Mouse (Mus musculus) hindbrain, embryonic 11.5 days (tissue): Measurements from ENCODE around the gene Nadsyn1. TPM values are rescaled to one million over a fixed set of nuclear protein-coding genes. Genes with fewer than 3 reads are reported as not detected.

ENCODE experiments used
- ATAC-seq: fragments of 200-750 bp; cut with Nextera tagmentation; 2 replicates; pipeline ENCODE4 v1.8.0; 2017; ENCODE audit warnings: mild to moderate bottlenecking, moderate TSS enrichment, moderate library complexity; ENCODE audit not compliant: low FRiP score
- DNase-seq: peaks from one replicate; pipeline ENCODE4 v3.0.0-alpha.2; 2015; ENCODE audit warnings: low spot score
- H3K27ac ChIP-seq: fragments of 300-500 bp; sonication (generic); 2 replicates; pipeline ENCODE4 v1.5.1; 2014; ENCODE audit warnings: mild to moderate bottlenecking, low read depth, low read length
- H3K27me3 ChIP-seq: fragments of 300-500 bp; sonication (generic); 2 replicates; pipeline ENCODE4 v1.6.1; 2014; ENCODE audit warnings: mild to moderate bottlenecking, low read length, moderate library complexity, mixed read lengths; ENCODE audit not compliant: control insufficient read depth, insufficient read depth
- H3K36me3 ChIP-seq: fragments of 300-500 bp; sonication (generic); 2 replicates; pipeline ENCODE4 v1.6.1; 2014; ENCODE audit warnings: mild to moderate bottlenecking, low read length, moderate library complexity, mixed read lengths; ENCODE audit not compliant: control insufficient read depth, insufficient read depth
- H3K4me1 ChIP-seq: fragments of 300-500 bp; sonication (generic); replicated peaks from 2 replicates; pipeline ENCODE4 v1.6.1; 2014; ENCODE audit warnings: low read length, mixed read lengths; ENCODE audit not compliant: control insufficient read depth, insufficient read depth
- H3K4me2 ChIP-seq: fragments of 300-500 bp; sonication (generic); replicated peaks from 2 replicates; pipeline ENCODE4 v1.6.1; 2014; ENCODE audit warnings: mild to moderate bottlenecking, low read depth, low read length
- H3K4me3 ChIP-seq: fragments of 300-500 bp; sonication (generic); 2 replicates; pipeline ENCODE4 v1.5.1; 2014; ENCODE audit warnings: low read depth, low read length
- H3K9ac ChIP-seq: fragments of 300-500 bp; sonication (generic); 2 replicates; pipeline ENCODE4 v1.6.1; 2014; ENCODE audit warnings: low read depth, low read length
- H3K9me3 ChIP-seq: fragments of 300-500 bp; sonication (generic); 2 replicates; pipeline ENCODE4 v1.6.1; 2016; ENCODE audit warnings: low read length; ENCODE audit not compliant: control insufficient read depth
- WGBS: fragments of 180-500 bp; shearing (Covaris S2); extraction: QIAGEN DNeasy Blood & Tissue Kit; methylation state at CpG from one replicate; pipeline ENCODE4 v1.1.7; 2014; 5-methylcytosine and 5-hydroxymethylcytosine counted together
- polyA plus RNA-seq: library from polyadenylated mRNA; unstranded; fragments of >200 nt; fragmentation: Nextera tagmentation; extraction: Ambion mirVana; gene quantifications from 2 replicates; pipeline ENCODE4 v1.2.1, GENCODE M21; 2014

The Nadsyn1 gene
- polyA plus RNA-seq, 1 experiment from 2014 or later: 8.8 TPM

- 84% methylated on average over 3 of the region's 3 CpGs for WGBS
- Histone ChIP-seq H3K4me1 (no peaks in the 10 kb centered on the region), H3K27ac (no peak overlapping the region), H3K4me2 (no peak overlapping the region), H3K27me3 (no peaks in the 10 kb centered on the region), H3K9ac (no peak overlapping the region; the same call in 1 of the 2 replicates), H3K4me3 (no peak overlapping the region), H3K9me3 (no peaks in the 10 kb centered on the region), H3K36me3 (no peaks in the 10 kb centered on the region)
- ATAC-seq (no peak), DNase-seq (no peak)
Measured at GRCm38 (mm10) chr7:143834972-143835371, 12.3 kb upstream of the Nadsyn1 start.

- ATAC-seq: no peak
- Histone ChIP-seq H3K9ac (no peak overlapping the region; the same call in 1 of the 2 replicates), H3K27ac (no peak overlapping the region), H3K27me3 (no peaks in the 10 kb centered on the region), H3K4me2 (no peak overlapping the region), H3K9me3 (no peaks in the 10 kb centered on the region), H3K4me1 (no peaks in the 10 kb centered on the region), H3K4me3 (no peak overlapping the region), H3K36me3 (no peaks in the 10 kb centered on the region)
- DNase-seq: no peak
- 92% methylated on average over 2 of the region's 2 CpGs for WGBS
Measured at GRCm38 (mm10) chr7:143834316-143834715, 11.7 kb upstream of the Nadsyn1 start.

- no peak overlapping the region for H3K4me2 ChIP-seq
- no peak overlapping the region for H3K4me3 ChIP-seq
- no peak overlapping the region for H3K9ac ChIP-seq
- no peaks in the 10 kb centered on the region for H3K9me3 ChIP-seq
- no peaks in the 10 kb centered on the region for H3K27me3 ChIP-seq
- no peak overlapping the region for H3K27ac ChIP-seq
- 77% methylated on average over 6 of the region's 6 CpGs for WGBS
- DNase-seq: no peak
- H3K4me1 ChIP-seq: no peaks in the 10 kb centered on the region
- H3K36me3 ChIP-seq: no peaks in the 10 kb centered on the region
- ATAC-seq: no peak
Measured at GRCm38 (mm10) chr7:143833581-143834190, 11.0 kb upstream of the Nadsyn1 start.

GRCm38 (mm10) chr7:143832611-143833010, 10.0 kb upstream of the Nadsyn1 start:
- no peaks in the 10 kb centered on the region for H3K36me3 ChIP-seq
- H3K4me3 ChIP-seq: no peak overlapping the region
- H3K27ac ChIP-seq: no peak overlapping the region
- H3K9ac ChIP-seq: no peak overlapping the region
- no peaks in the 10 kb centered on the region for H3K27me3 ChIP-seq
- H3K4me1 ChIP-seq: no peaks in the 10 kb centered on the region
- H3K9me3 ChIP-seq: no peaks in the 10 kb centered on the region
- no peak overlapping the region for H3K4me2 ChIP-seq
- no peak for DNase-seq
- no peak for ATAC-seq
- WGBS: 93% methylated on average over 2 of the region's 2 CpGs

GRCm38 (mm10) chr7:143832196-143832595, 9.5 kb upstream of the Nadsyn1 start:
- H3K9me3 ChIP-seq: no peaks in the 10 kb centered on the region
- no peak overlapping the region for H3K4me3 ChIP-seq
- no peaks in the 10 kb centered on the region for H3K4me1 ChIP-seq
- H3K27ac ChIP-seq: no peak overlapping the region
- no peak for ATAC-seq
- no peak overlapping the region for H3K4me2 ChIP-seq
- H3K9ac ChIP-seq: no peak overlapping the region
- 90% methylated on average over 8 of the region's 8 CpGs for WGBS
- no peak for DNase-seq
- H3K27me3 ChIP-seq: no peaks in the 10 kb centered on the region
- no peaks in the 10 kb centered on the region for H3K36me3 ChIP-seq

- H3K4me1 ChIP-seq: no peaks in the 10 kb centered on the region
- peak overlapping the region; percentile 62; the same call in 1 of the 2 replicates for H3K27ac ChIP-seq
- H3K4me3 ChIP-seq: peak overlapping the region; percentile 58
- ATAC-seq (peak; percentile 13), DNase-seq (no peak)
- WGBS: 16% methylated on average over 6 of the region's 6 CpGs
- H3K4me2 ChIP-seq: peak overlapping the region; percentile 85
- H3K9me3 ChIP-seq: no peaks in the 10 kb centered on the region
- H3K9ac ChIP-seq: peak overlapping the region; percentile 85
- H3K36me3 ChIP-seq: no peaks in the 10 kb centered on the region
- no peaks in the 10 kb centered on the region for H3K27me3 ChIP-seq
Measured at GRCm38 (mm10) chr7:143830399-143830798, 7.8 kb upstream of the Nadsyn1 start.

- peak; percentile 96 for ATAC-seq
- peak overlapping the region; percentile 70 for H3K27ac ChIP-seq
- H3K4me2 ChIP-seq: peak overlapping the region; percentile 85
- no peaks in the 10 kb centered on the region for H3K27me3 ChIP-seq
- DNase-seq: peak; percentile 95
- H3K4me1 ChIP-seq: no peaks in the 10 kb centered on the region
- under 1% methylated on average over 37 of the region's 37 CpGs for WGBS
- H3K9ac ChIP-seq: peak overlapping the region; percentile 85
- H3K36me3 ChIP-seq: no peaks in the 10 kb centered on the region
- peak overlapping the region; percentile 58 for H3K4me3 ChIP-seq
- no peaks in the 10 kb centered on the region for H3K9me3 ChIP-seq
Measured at GRCm38 (mm10) chr7:143829504-143830331, 7.1 kb upstream of the Nadsyn1 start.

GRCm38 (mm10) chr7:143826985-143827384, 4.3 kb upstream of the Nadsyn1 start:
- Histone ChIP-seq H3K9ac (no peak overlapping the region), H3K4me1 (no peaks in the 10 kb centered on the region), H3K9me3 (no peaks in the 10 kb centered on the region), H3K27me3 (no peaks in the 10 kb centered on the region), H3K27ac (no peak overlapping the region), H3K4me2 (no peak overlapping the region), H3K36me3 (no peaks in the 10 kb centered on the region), H3K4me3 (no peak overlapping the region)
- DNase-seq (no peak), ATAC-seq (no peak)
- WGBS: 92% methylated on average over 2 of the region's 2 CpGs

GRCm38 (mm10) chr7:143823266-143823605, 587 bp upstream of the Nadsyn1 start:
- WGBS: 83% methylated on average over 4 of the region's 4 CpGs
- no peaks in the 10 kb centered on the region for H3K4me1 ChIP-seq
- peak overlapping the region; percentile 86 for H3K4me2 ChIP-seq
- H3K9ac ChIP-seq: peak overlapping the region; percentile 44; the same call in 1 of the 2 replicates
- ATAC-seq (peak; percentile 53), DNase-seq (no peak)
- peak overlapping the region; percentile 31; the same call in 1 of the 2 replicates for H3K27ac ChIP-seq
- peak overlapping the region; percentile 64; the same call in 1 of the 2 replicates for H3K4me3 ChIP-seq
- no peaks in the 10 kb centered on the region for H3K9me3 ChIP-seq
- H3K36me3 ChIP-seq: no peaks in the 10 kb centered on the region
- no peaks in the 10 kb centered on the region for H3K27me3 ChIP-seq
